Mouse (Mus musculus): ENCODE results near the gene Tmbim6.

- no peak for TF ChIP-seq CTCF (IDR thresholded peaks at IDR 0.05; ENCODE audit: extremely low read depth, insufficient read depth, low read length)
- no peak for TF ChIP-seq POLR2A (IDR thresholded peaks at IDR 0.05; ENCODE audit: extremely low read depth, insufficient read depth, low read length)
These were observed 17.6 kb upstream of the Tmbim6 start for GRCm38 (mm10) chr15:99375036-99375435.
